Mouse (Mus musculus) stomach, postnatal 0 days (tissue): ENCODE results near the gene Lats1.

Experiments
- CTCF ChIP-seq: IDR thresholded peaks from 2 replicates; pipeline ENCODE4 v1.5.1; 2016; ENCODE audit warnings: antibody characterized with exemption, low read depth, mild to moderate bottlenecking, moderate library complexity
- EP300 ChIP-seq: optimal IDR thresholded peaks from 2 replicates; pipeline ENCODE3; 2016; ENCODE audit warnings: antibody characterized with exemption

DNA sequence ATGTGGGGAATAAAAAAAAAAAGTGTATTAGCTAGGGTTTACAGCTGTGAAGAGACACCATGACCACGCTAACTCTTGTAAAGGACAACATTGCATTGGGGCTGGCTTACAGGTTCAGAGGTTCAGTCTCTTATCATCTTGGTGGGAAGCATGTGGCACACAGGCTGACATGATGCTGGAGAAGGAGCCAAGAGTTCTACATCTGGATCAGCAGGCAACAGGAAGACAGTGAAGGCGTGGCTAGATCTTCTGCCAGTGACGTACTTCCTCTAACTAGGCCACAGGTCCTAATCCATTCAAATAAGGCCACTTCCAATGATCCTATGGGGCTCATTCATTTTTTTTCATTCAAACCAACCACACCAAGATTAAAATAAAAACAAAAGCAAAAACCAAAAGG, 19.1 kb downstream of the Lats1 start:
- TF ChIP-seq CTCF (no peak), EP300 (no peak)
